Mouse (Mus musculus) thymus, adult 2 months (tissue): ENCODE data around the gene Ly6g6c. TPM values are rescaled to one million over a fixed set of nuclear protein-coding genes. Genes with fewer than 3 reads are reported as not detected.

Source experiments
- DNase-seq: peaks from one replicate; pipeline ENCODE4 v3.0.0; 2021
- H3K27ac ChIP-seq: fragments of 200-500 bp; 2 replicates; pipeline ENCODE4 v1.5.1; 2012; ENCODE audit warnings: low read length, control low read depth; ENCODE audit not compliant: control insufficient read depth, insufficient read depth
- H3K27me3 ChIP-seq: fragments of 200-500 bp; 2 replicates; pipeline ENCODE4 v1.6.1; 2012; ENCODE audit warnings: mild to moderate bottlenecking, low read length, moderate library complexity, mixed read lengths; ENCODE audit not compliant: control insufficient read depth, insufficient read depth
- H3K36me3 ChIP-seq: fragments of 200-500 bp; 2 replicates; pipeline ENCODE4 v1.6.1; 2012; ENCODE audit warnings: mild to moderate bottlenecking, low read length, moderate library complexity; ENCODE audit not compliant: control insufficient read depth, insufficient read depth
- H3K4me1 ChIP-seq: fragments of 200-500 bp; replicated peaks from 2 replicates; pipeline ENCODE4 v1.6.1; 2012; ENCODE audit warnings: low read length; ENCODE audit not compliant: control insufficient read depth, insufficient read depth
- H3K4me3 ChIP-seq: fragments of 200-500 bp; 2 replicates; pipeline ENCODE4 v1.5.1; 2012; ENCODE audit warnings: mild to moderate bottlenecking, low read length, control low read depth, moderate library complexity; ENCODE audit not compliant: control insufficient read depth, insufficient read depth
- CTCF ChIP-seq: fragments of 200-500 bp; IDR thresholded peaks from 2 replicates; pipeline ENCODE4 v1.5.1; 2012; ENCODE audit warnings: mild to moderate bottlenecking, control low read depth, low read length, moderate library complexity, borderline replicate concordance; ENCODE audit not compliant: control insufficient read depth, poor library complexity, insufficient read depth; ENCODE audit errors: extremely low read depth
- POLR2A ChIP-seq: fragments of 200-500 bp; IDR thresholded peaks from 2 replicates; pipeline ENCODE4 v1.6.1; 2012; ENCODE audit warnings: mild to moderate bottlenecking, low read length, control low read depth, moderate library complexity; ENCODE audit not compliant: control insufficient read depth, poor library complexity, insufficient read depth; ENCODE audit errors: extremely low read depth
- WGBS: fragments of 180-500 bp; shearing (Covaris S2); methylation state at CpG from one replicate; pipeline ENCODE4 v1.1.7; 2018; 5-methylcytosine and 5-hydroxymethylcytosine counted together
- polyA plus RNA-seq: library from polyadenylated mRNA; depleted of rRNA; stranded (reverse); fragments of >200 nt; gene quantifications from 2 replicates; pipeline ENCODE4 v1.2.3, GENCODE M21; 2012

Gene Ly6g6c
- polyA plus RNA-seq, 1 experiment, result 5.0 TPM

DNA sequence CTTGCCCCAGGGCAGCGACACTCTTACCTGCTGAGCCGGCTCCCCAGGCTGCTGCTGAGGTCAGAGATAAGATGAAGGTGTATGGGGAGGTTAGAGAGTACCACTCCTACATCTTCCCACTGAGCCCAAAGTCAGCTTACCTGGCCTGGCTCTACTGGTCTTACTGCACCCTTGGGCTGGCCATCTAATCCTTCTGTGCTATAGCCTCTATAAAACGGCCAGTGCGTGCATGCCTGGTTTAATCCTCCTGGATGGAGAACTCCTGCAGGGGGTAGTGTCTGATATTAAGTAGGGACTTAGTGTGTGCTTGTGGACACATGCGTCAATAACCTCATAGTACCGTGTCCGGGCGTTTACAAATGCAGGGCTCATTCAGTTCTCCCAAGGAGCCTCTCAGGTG, 44.6 kb upstream of the Ly6g6c start:
- DNase-seq, result no peak
- Histone ChIP-seq H3K27me3 (no peaks in the 10 kb centered on the region), H3K36me3 (no peaks in the 10 kb centered on the region; the same call in 1 of the 2 replicates), H3K4me3 (no peak overlapping the region), H3K4me1 (peaks cover 17% of the 10 kb centered on the region), H3K27ac (no peak overlapping the region)
- TF ChIP-seq CTCF, result no peak
- TF ChIP-seq POLR2A, result no peak
- 97% methylated on average over 8 of the region's 8 CpGs for WGBS

DNA sequence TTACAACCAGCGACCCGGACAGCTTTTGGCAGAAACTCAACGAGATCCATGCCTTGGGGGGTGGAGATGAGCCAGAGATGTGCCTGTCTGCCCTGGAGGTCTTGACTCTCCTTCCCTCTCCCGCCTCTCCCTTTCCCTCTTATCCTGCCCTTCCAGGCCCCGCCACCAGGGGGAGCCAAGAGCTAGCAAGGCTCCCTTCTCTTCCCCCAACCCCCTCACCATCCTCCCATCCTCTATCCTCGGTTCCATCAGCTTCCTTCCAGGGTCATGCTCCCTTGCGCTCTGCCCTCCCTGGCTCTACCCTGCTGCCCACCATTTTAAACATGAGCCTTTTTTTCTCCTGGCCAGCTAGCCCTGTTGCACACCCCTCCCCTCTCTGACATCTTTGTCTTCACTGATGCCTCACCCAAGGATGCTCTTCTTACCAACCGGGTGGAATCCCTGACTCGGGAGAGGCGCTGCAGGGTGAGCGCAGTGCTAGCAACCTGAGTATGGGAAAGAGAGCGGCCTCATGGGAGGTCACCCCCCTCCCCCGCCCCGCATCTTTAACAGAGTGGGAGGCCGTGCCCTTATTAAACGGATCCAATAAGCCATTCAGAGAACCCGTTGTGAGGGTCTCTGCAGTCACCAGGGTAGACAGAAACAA, 43.9 kb upstream of the Ly6g6c start:
- peaks cover 18% of the 10 kb centered on the region for H3K4me1 ChIP-seq
- WGBS, result 31% methylated on average over 17 of the region's 17 CpGs
- no peaks in the 10 kb centered on the region for H3K27me3 ChIP-seq
- DNase-seq, result peak; percentile 94
- no peak overlapping the region for H3K27ac ChIP-seq
- H3K36me3 ChIP-seq, result no peaks in the 10 kb centered on the region
- H3K4me3 ChIP-seq, result no peak overlapping the region
- TF ChIP-seq POLR2A, result no peak
- TF ChIP-seq CTCF, result peak; percentile 98

- H3K27me3 ChIP-seq, result no peaks in the 10 kb centered on the region
- no peak for DNase-seq
- TF ChIP-seq CTCF (no peak), POLR2A (no peak)
- no peak overlapping the region for H3K27ac ChIP-seq
- 82% methylated on average over 6 of the region's 6 CpGs for WGBS
- H3K36me3 ChIP-seq, result no peaks in the 10 kb centered on the region
- peaks cover 14% of the 10 kb centered on the region for H3K4me1 ChIP-seq
- H3K4me3 ChIP-seq, result no peak overlapping the region
These were observed 43.2 kb upstream of the Ly6g6c start for GRCm38 (mm10) chr17:35021842-35022477.

DNA sequence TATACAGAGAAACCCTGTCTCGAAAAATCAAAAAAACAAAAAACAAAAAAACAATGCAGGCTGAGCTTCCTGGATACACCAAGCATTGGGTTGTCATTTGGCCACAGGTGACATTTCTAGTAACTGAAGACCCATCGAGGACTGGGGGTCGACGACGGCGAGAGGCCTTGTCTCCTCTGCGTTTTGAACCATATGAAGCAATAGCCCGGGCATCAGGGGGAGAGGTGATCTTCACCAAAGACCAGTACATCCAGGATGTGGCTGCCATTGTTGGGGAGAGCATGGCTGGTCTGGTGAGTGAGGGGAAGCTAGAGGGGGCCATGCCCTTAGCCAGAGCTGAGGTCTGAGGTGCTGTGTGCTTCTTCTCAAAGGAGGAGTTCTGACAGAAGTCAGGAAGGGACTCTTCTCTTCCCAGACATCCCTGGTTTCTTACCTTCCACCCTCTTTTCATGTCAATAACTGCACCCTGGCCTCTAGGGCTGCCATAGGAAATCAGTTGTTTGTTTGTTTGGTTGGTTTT, 42.6 kb upstream of the Ly6g6c start:
- Histone ChIP-seq H3K4me3 (no peak overlapping the region), H3K27ac (no peak overlapping the region), H3K36me3 (no peaks in the 10 kb centered on the region), H3K27me3 (no peaks in the 10 kb centered on the region), H3K4me1 (peaks cover 15% of the 10 kb centered on the region)
- no peak for DNase-seq
- TF ChIP-seq POLR2A, result no peak
- no peak for TF ChIP-seq CTCF
- WGBS, result 94% methylated on average over 8 of the region's 8 CpGs

DNA sequence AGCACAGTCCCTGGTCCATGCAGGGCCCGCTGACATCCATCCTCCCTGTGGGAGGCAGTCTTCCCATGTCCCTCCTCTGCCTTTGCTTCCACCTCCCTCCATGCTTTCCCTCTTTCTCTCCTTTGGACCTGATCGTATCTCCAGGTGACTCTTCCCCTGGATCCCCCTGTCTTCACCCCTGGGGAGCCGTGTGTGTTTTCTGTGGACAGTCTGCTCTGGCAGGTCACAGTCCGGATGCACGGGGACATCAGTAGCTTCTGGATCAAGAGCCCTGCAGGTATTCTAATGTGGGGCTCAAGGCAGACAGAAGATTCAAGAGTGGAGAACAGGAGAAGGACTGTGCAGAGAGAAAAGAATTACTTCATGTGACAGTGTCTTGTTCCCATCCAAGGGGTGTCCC, 42.0 kb upstream of the Ly6g6c start:
- 97% methylated on average over 5 of the region's 5 CpGs for WGBS

GRCm38 (mm10) chr17:35023756-35024155, 41.4 kb upstream of the Ly6g6c start:
- DNase-seq, result no peak
- no peak overlapping the region for H3K4me3 ChIP-seq
- 49% methylated on average over 4 of the region's 4 CpGs for WGBS
- no peaks in the 10 kb centered on the region for H3K36me3 ChIP-seq
- TF ChIP-seq CTCF (no peak), POLR2A (no peak)
- H3K27me3 ChIP-seq, result no peaks in the 10 kb centered on the region
- H3K27ac ChIP-seq, result no peak overlapping the region
- H3K4me1 ChIP-seq, result peaks cover 23% of the 10 kb centered on the region

More for the DNA sequence above, 42.0 kb upstream of the Ly6g6c start:
- Histone ChIP-seq H3K4me1 (peaks cover 18% of the 10 kb centered on the region), H3K27ac (no peak overlapping the region), H3K4me3 (no peak overlapping the region), H3K27me3 (no peaks in the 10 kb centered on the region), H3K36me3 (no peaks in the 10 kb centered on the region)
- no peak for TF ChIP-seq POLR2A
- no peak for TF ChIP-seq CTCF
- no peak for DNase-seq

DNA sequence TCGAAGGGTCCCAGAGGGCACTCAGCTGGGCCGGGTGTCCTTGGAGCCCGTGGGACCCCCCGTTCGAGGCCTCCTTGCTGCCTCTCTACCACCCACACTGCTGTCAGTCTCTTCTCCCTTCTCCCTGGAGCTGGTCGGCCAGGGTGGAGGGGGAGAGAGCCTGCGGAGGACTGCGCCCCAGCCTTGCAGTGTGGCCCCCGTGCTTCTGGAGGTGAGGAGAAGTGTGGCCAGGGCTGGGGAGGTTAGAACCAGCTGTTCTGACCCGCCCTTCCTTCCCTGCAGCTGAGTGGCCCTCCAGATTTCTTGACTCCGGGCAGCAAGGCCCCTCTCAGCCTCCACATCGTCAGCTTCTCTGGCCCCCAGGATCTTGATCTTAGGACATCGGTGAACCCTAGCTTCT, 40.9 kb upstream of the Ly6g6c start:
- no peak overlapping the region for H3K4me3 ChIP-seq
- TF ChIP-seq CTCF, result no peak
- H3K36me3 ChIP-seq, result no peaks in the 10 kb centered on the region
- peaks cover 28% of the 10 kb centered on the region for H3K4me1 ChIP-seq
- no peak for DNase-seq
- no peaks in the 10 kb centered on the region for H3K27me3 ChIP-seq
- 73% methylated on average over 13 of the region's 13 CpGs for WGBS
- no peak overlapping the region for H3K27ac ChIP-seq
